Mouse (Mus musculus) stomach, postnatal 0 days (tissue): Measurements from ENCODE around the gene Midn. TPM values are rescaled to one million over a fixed set of nuclear protein-coding genes. Genes with fewer than 3 reads are reported as not detected.
A peak's percentile ranks its signal among the peaks of the same experiment; 100 is the strongest.

Source experiments
- ATAC-seq: fragments of 200-750 bp; cut with Nextera tagmentation; 2 replicates; pipeline ENCODE4 v1.8.0; 2017; ENCODE audit not compliant: low FRiP score, low TSS enrichment
- DNase-seq: peaks from one replicate; pipeline ENCODE4 v3.0.0-alpha.2; 2016; ENCODE audit warnings: low spot score
- H3K27ac ChIP-seq: fragments of 300-500 bp; sonication (generic); replicated peaks from 2 replicates; pipeline ENCODE4 v1.5.1; 2014; ENCODE audit warnings: mild to moderate bottlenecking, control low read depth
- H3K27me3 ChIP-seq: fragments of 300-500 bp; sonication (generic); 2 replicates; pipeline ENCODE4 v1.6.1; 2014; ENCODE audit warnings: low read length; ENCODE audit not compliant: control insufficient read depth, insufficient read depth
- H3K36me3 ChIP-seq: fragments of 300-500 bp; sonication (generic); 2 replicates; pipeline ENCODE4 v1.6.1; 2014; ENCODE audit warnings: low read length, mixed read lengths; ENCODE audit not compliant: control insufficient read depth, insufficient read depth
- H3K4me1 ChIP-seq: fragments of 300-500 bp; sonication (generic); replicated peaks from 2 replicates; pipeline ENCODE4 v1.6.1; 2014; ENCODE audit warnings: antibody characterized with exemption; ENCODE audit not compliant: control insufficient read depth, insufficient read depth
- H3K4me2 ChIP-seq: fragments of 300-500 bp; sonication (generic); replicated peaks from 2 replicates; pipeline ENCODE4 v1.6.1; 2014; ENCODE audit warnings: low read depth, mild to moderate bottlenecking, control low read depth, moderate library complexity
- H3K4me3 ChIP-seq: fragments of 300-500 bp; sonication (generic); 2 replicates; pipeline ENCODE4 v1.5.1; 2014; ENCODE audit warnings: low read depth, low read length, control low read depth
- H3K9ac ChIP-seq: fragments of 300-500 bp; sonication (generic); 2 replicates; pipeline ENCODE4 v1.6.1; 2014; ENCODE audit warnings: mild to moderate bottlenecking, low read length, control low read depth, mixed read lengths
- H3K9me3 ChIP-seq: fragments of 300-500 bp; sonication (generic); 2 replicates; pipeline ENCODE4 v1.6.1; 2016; ENCODE audit warnings: low read length; ENCODE audit not compliant: control insufficient read depth
- CTCF ChIP-seq: IDR thresholded peaks from 2 replicates; pipeline ENCODE4 v1.5.1; 2016; ENCODE audit warnings: antibody characterized with exemption, low read depth, mild to moderate bottlenecking, moderate library complexity
- EP300 ChIP-seq: optimal IDR thresholded peaks from 2 replicates; pipeline ENCODE3; 2016; ENCODE audit warnings: antibody characterized with exemption
- WGBS: fragments of 180-500 bp; shearing (Covaris S2); extraction: QIAGEN DNeasy Blood & Tissue Kit; methylation state at CpG from one replicate; pipeline ENCODE4 v1.1.7; 2014; 5-methylcytosine and 5-hydroxymethylcytosine counted together
- polyA plus RNA-seq: library from polyadenylated mRNA; unstranded; fragments of >200 nt; fragmentation: Nextera tagmentation; extraction: Ambion mirVana; gene quantifications from 2 replicates; pipeline ENCODE4 v1.2.1, GENCODE M21; 2015

Gene Midn
- polyA plus RNA-seq, 1 experiment from 2014 or later: 9.6 TPM

GRCm38 (mm10) chr10:80143664-80144063, 4.4 kb upstream of the Midn start:
- TF ChIP-seq CTCF (no peak), EP300 (no peak)
- no peak for ATAC-seq
- Histone ChIP-seq H3K9me3 (no peaks in the 10 kb centered on the region), H3K4me2 (no peak overlapping the region), H3K9ac (no peak overlapping the region), H3K27me3 (no peaks in the 10 kb centered on the region), H3K36me3 (peaks cover 10% of the 10 kb centered on the region; the same call in 1 of the 2 replicates), H3K4me3 (no peak overlapping the region), H3K4me1 (peaks cover 8% of the 10 kb centered on the region; the same call in 1 of the 2 replicates), H3K27ac (no peak overlapping the region)
- DNase-seq: no peak
- 91% methylated on average over 7 of the region's 7 CpGs for WGBS

- Histone ChIP-seq H3K36me3 (peaks cover 10% of the 10 kb centered on the region; the same call in 1 of the 2 replicates), H3K27me3 (no peaks in the 10 kb centered on the region), H3K27ac (no peak overlapping the region), H3K9me3 (no peaks in the 10 kb centered on the region), H3K9ac (no peak overlapping the region; the same call in 1 of the 2 replicates), H3K4me1 (peaks cover 8% of the 10 kb centered on the region; the same call in 1 of the 2 replicates), H3K4me2 (no peak overlapping the region), H3K4me3 (no peak overlapping the region)
- ATAC-seq (no peak), DNase-seq (no peak)
- TF ChIP-seq CTCF: no peak
- TF ChIP-seq EP300: no peak
- WGBS: 83% methylated on average over 12 of the region's 12 CpGs
Observed at GRCm38 (mm10) chr10:80144159-80144558, 3.9 kb upstream of the Midn start.

GRCm38 (mm10) chr10:80144864-80145838, 2.9 kb upstream of the Midn start:
- 0 out of 2 replicates have a peak overlapping the region, but pooled peaks have one; percentile 31 for H3K9ac ChIP-seq
- no peaks in the 10 kb centered on the region for H3K9me3 ChIP-seq
- H3K27me3 ChIP-seq: no peaks in the 10 kb centered on the region
- 75% methylated on average over 20 of the region's 20 CpGs for WGBS
- no peak overlapping the region for H3K4me3 ChIP-seq
- no peak overlapping the region for H3K4me2 ChIP-seq
- peak; percentile 89 for TF ChIP-seq CTCF
- TF ChIP-seq EP300: no peak
- peaks cover 8% of the 10 kb centered on the region; the same call in 1 of the 2 replicates for H3K4me1 ChIP-seq
- peaks cover 10% of the 10 kb centered on the region; the same call in 1 of the 2 replicates for H3K36me3 ChIP-seq
- ATAC-seq (no peak), DNase-seq (peak; percentile 78)
- H3K27ac ChIP-seq: peak overlapping the region; percentile 99

- H3K9ac ChIP-seq: no peak overlapping the region
- peak overlapping the region; percentile 99 for H3K27ac ChIP-seq
- H3K9me3 ChIP-seq: no peaks in the 10 kb centered on the region
- peaks cover 9% of the 10 kb centered on the region; the same call in 1 of the 2 replicates for H3K4me1 ChIP-seq
- peaks cover 10% of the 10 kb centered on the region; the same call in 1 of the 2 replicates for H3K36me3 ChIP-seq
- TF ChIP-seq EP300: no peak
- no peak for TF ChIP-seq CTCF
- peak overlapping the region; percentile 34 for H3K4me2 ChIP-seq
- H3K27me3 ChIP-seq: no peaks in the 10 kb centered on the region
- no peak overlapping the region for H3K4me3 ChIP-seq
- WGBS: 53% methylated on average over 6 of the region's 6 CpGs
- peak; percentile 92 for DNase-seq
- ATAC-seq: no peak
Observed at GRCm38 (mm10) chr10:80145896-80146295, 2.2 kb upstream of the Midn start.

GRCm38 (mm10) chr10:80146568-80147011, 1.5 kb upstream of the Midn start:
- Histone ChIP-seq H3K9ac (peak overlapping the region; percentile 41), H3K27ac (peak overlapping the region; percentile 99), H3K9me3 (no peaks in the 10 kb centered on the region), H3K4me3 (no peak overlapping the region), H3K36me3 (peaks cover 10% of the 10 kb centered on the region; the same call in 1 of the 2 replicates), H3K4me1 (peaks cover 9% of the 10 kb centered on the region; the same call in 1 of the 2 replicates), H3K4me2 (no peak overlapping the region), H3K27me3 (no peaks in the 10 kb centered on the region)
- 63% methylated on average over 4 of the region's 4 CpGs for WGBS
- TF ChIP-seq CTCF: no peak
- TF ChIP-seq EP300: no peak
- ATAC-seq: no peak
- DNase-seq: peak; percentile 46
